Mouse (Mus musculus) G1E (cell line): ENCODE measurements at regions not wholly inside any gene's neighbourhood (a gene's known extent, or its start where the extent isn't known, plus 50 kb on each side); places are given as distances from the start of the nearest gene placed in this dataset.

ENCODE experiments used
- CTCF ChIP-seq: IDR thresholded peaks from 2 replicates; pipeline ENCODE4 v1.5.1; 2012; ENCODE audit warnings: low read depth, low read length, inconsistent platforms, mixed read lengths
- GATA1 ChIP-seq: IDR thresholded peaks from 2 replicates; pipeline ENCODE4 v1.6.1; 2012; ENCODE audit warnings: borderline replicate concordance, low read length, inconsistent platforms, mixed read lengths
- GATA2 ChIP-seq: IDR thresholded peaks from 2 replicates; pipeline ENCODE4 v1.6.1; 2012; ENCODE audit warnings: low read depth, low read length, inconsistent platforms, borderline replicate concordance
- POLR2AphosphoS5 ChIP-seq: IDR thresholded peaks from 2 replicates; pipeline ENCODE4 v1.6.1; 2012; ENCODE audit warnings: low read depth, low read length, inconsistent platforms; ENCODE audit not compliant: insufficient replicate concordance
- TAL1 ChIP-seq: conservative IDR thresholded peaks from 2 replicates; pipeline ENCODE4 v1.6.1; 2012; ENCODE audit warnings: low read depth, low read length, inconsistent platforms, mixed read lengths

- peak; percentile 24; the same call in 1 of the 2 replicates for TF ChIP-seq CTCF
- TF ChIP-seq GATA2 = no peak
- TF ChIP-seq POLR2AphosphoS5 = no peak
- no peak for TF ChIP-seq GATA1
- TF ChIP-seq TAL1 = no peak
Measured at GRCm38 (mm10) chrX:96019556-96019955, 62.8 kb upstream of the Las1l start.
